Mouse (Mus musculus) lung, postnatal 14 days (tissue): ENCODE data around the gene Ins2.

Experiments used
- DNase-seq: peaks from one replicate; pipeline ENCODE4 v3.0.0; 2021

Gene Ins2

GRCm38 (mm10) chr7:142743281-142743680 lies at the start of gene Ins2:
TSS of gene Ins2 (minus strand) at chr7:142743381.
- no peak for DNase-seq

- no peak for DNase-seq
These were observed 49.6 kb upstream of the Ins2 start for GRCm38 (mm10) chr7:142792650-142793275.

DNA sequence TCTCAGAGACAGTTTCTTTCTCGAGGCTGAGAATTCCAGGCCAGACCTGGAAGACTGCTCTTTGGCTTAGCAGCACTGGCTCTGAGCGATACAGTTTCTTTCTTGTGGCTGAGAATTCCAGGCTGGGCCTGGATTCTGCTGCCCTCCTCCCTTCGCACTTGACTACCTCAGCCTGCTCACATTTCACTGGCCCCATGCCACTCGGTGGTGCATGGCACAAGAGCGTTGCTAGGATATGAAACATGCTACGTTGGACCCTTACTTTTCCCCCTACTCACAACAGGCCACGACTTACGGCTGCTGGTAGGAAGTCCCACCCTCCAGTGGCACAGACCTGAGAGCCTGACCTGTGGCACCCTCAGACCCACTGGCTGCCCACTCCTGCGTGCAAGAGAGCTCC lies 46.5 kb upstream of the Ins2 start:
- no peak for DNase-seq

GRCm38 (mm10) chr7:142737772-142738171 lies 5.4 kb downstream of the Ins2 start:
- DNase-seq: peak; percentile 17

- peak; percentile 23 for DNase-seq
These were observed 6.2 kb downstream of the Ins2 start for GRCm38 (mm10) chr7:142736943-142737490.

- no peak for DNase-seq
These were observed 17.2 kb downstream of the Ins2 start for GRCm38 (mm10) chr7:142725973-142726372.

DNA sequence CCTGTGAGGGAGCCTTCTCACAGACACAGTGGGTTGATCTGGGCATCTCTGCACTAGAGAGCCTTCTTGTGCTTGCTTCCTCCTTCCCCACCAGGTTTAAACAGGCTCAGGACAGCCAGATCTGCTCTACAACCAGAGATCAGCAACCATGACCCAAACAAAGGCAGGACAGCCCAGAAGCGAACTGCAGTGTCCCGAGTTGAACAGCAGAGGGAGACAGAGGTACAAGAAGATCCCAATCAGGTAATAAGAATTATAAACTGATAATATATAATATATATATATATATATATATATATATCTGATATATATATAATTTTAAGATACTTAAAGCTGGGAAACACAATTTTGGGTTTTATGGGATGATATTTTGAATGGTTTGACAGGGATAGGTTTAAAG lies 22.5 kb downstream of the Ins2 start:
- peak; percentile 42 for DNase-seq

DNA sequence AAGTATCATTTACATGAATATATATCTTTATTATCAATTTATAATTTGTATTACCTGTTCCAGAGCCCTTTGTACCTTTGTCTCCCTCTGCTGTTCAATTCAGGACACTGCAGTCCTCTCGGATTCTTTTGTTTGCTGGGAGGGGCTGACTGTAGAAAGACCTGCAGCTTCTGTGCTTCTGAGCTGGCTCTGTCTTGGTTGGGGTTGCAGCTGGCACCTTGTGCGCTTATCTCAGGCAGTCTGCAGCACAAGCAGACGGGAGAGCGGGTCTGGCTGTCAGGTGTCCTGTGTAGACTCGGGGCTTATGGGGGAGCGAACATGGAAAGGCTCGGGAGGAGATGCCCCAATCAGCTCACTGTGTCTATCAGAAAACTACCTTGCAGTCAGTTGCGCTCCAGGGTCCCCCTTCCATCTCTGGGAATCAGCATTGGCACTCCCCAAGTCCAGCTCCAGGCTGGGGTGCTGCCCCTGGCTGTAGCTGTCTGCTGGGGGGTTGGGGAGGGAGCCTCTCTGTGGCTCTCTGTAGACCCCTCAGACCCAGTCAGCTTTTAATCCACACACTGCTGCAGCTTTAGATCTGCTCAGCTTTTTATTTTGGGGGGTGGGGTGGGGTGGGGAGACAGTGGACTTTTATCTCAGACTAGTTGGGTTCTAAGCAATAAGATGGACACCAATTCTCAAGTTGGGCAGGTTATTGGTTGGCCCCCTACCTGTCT lies 28.2 kb downstream of the Ins2 start:
- peak; percentile 56 for DNase-seq

- DNase-seq: no peak
These were observed 36.3 kb downstream of the Ins2 start for GRCm38 (mm10) chr7:142706873-142707272.

GRCm38 (mm10) chr7:142699334-142699860 lies 43.8 kb downstream of the Ins2 start:
- no peak for DNase-seq

GRCm38 (mm10) chr7:142678611-142679010 lies 64.6 kb downstream of the Ins2 start:
- DNase-seq: no peak

DNA sequence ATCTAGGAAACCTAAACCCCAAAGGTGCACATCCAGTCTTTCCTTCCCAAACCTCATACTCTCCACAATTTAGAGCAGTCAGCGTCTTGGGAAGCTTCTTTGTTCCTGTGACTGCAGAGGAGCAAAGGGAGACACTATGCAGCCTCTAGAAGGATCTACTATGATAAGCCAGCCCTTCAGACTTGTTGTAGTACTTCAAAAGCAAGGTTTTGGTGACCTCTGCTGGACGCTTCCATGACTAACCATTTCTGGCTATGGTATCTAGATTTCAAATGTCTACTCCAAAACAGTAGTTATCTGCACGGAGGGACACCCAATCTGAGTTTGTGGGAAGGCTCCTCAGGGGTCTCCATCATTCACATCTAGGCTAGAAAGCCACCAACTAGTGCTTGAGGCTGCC lies 67.5 kb downstream of the Ins2 start:
- peak; percentile 71 for DNase-seq

- DNase-seq: no peak
These were observed 68.0 kb downstream of the Ins2 start for GRCm38 (mm10) chr7:142675141-142675540.

- DNase-seq: peak; percentile 63
These were observed 71.1 kb downstream of the Ins2 start for GRCm38 (mm10) chr7:142672120-142672519.

DNA sequence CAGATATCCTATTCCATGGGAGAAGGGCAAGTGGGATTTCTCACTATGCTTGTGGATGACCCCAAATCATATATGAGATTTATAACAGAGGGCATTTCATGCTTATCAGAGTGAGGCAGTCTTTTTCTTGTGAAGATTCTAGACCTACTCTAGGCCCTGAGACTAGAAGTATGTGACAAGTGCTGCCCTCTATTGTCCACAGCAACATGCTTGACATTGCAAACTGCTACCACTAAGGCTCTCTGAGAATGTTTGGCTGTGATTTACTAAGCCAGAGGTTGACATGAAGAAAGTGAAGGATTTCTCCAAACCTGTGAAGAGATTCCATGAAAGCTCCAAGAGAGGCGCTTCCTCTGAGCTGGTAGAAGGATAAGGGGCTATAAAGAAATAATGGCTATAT lies 72.1 kb downstream of the Ins2 start:
- DNase-seq: no peak

- no peak for DNase-seq
These were observed 73.2 kb downstream of the Ins2 start, which contains the start of gene Gm49394 for GRCm38 (mm10) chr7:142669751-142670625. TSS of gene Gm49394 (minus strand) at chr7:142669942.

GRCm38 (mm10) chr7:142668328-142668727 lies 74.9 kb downstream of the Ins2 start:
- DNase-seq: no peak

DNA sequence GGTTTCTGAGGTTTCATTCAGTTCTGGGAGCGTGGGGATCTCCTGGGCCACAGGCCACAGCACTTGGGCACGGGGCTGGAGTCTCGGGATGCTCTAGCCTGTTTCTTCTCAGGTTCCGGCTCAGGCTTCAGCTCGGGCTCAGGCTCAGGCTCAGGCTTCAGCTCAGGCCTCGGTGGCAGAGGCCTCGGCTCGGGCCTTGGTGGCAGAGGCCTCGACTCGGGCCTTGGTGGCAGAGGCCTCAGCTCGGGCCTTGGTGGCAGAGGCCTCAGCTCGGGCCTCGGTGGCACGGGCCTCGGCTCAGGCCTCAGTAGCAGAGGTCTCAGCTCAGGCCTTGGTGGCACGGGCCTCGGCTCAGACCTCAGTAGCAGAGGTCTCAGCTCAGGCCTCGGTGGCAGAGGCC lies 75.7 kb downstream of the Ins2 start:
- no peak for DNase-seq

- DNase-seq: no peak
These were observed 76.5 kb downstream of the Ins2 start, which contains the start of gene Igf2 for GRCm38 (mm10) chr7:142666659-142667058. TSS of gene Igf2 (minus strand) at chr7:142666816.

- no peak for DNase-seq
These were observed 77.1 kb downstream of the Ins2 start for GRCm38 (mm10) chr7:142666109-142666508.

GRCm38 (mm10) chr7:142665364-142665763 lies 77.8 kb downstream of the Ins2 start:
- DNase-seq: no peak

DNA sequence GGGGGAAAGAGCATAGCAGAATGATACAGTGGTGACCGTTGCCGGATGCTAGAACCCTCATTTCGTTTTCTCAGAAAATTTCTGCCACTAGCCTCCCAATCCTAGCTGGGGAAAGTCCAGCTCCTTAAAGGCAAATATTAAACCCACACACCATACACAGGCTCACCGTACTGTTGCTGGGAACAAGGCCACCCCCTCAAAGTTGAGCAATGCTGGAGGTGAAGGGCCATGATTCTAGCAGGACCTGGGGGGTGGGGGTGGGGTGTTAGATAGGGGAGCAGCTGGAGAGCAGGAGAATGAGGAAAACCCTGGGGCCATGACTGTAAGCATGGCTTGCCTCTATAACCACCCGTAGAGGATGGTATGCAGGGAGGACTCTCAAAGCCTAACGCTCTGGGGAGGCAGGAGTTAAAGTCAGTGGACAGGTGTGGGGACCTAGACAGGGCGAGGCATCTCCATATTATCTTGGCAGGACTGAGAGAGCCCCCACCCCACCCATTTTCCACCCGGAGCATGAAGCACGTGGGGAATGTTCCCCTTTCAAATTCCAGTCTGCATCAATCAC lies 78.6 kb downstream of the Ins2 start:
- DNase-seq: no peak
